Mouse (Mus musculus) kidney, adult 8-10 months (tissue): ENCODE measurements around the gene Dtnbp1.

Experiments used
- DNase-seq, 2 experiments: peaks; one replicate each; pipeline ENCODE4 v3.0.0; 2022

Dtnbp1 gene

GRCm38 (mm10) chr13:44903416-44903815 is 98.5 kb downstream of the Dtnbp1 start:
- DNase-seq, result no peak

- no peak for DNase-seq
Observed at GRCm38 (mm10) chr13:44902299-44902698, 99.6 kb downstream of the Dtnbp1 start.

GRCm38 (mm10) chr13:44896211-44896610 is 105.7 kb downstream of the Dtnbp1 start:
- no peak for DNase-seq

- DNase-seq, result no peak
Observed at GRCm38 (mm10) chr13:44891813-44892730, 109.9 kb downstream of the Dtnbp1 start.

- no peak for DNase-seq
Observed at GRCm38 (mm10) chr13:44890612-44891011, 111.3 kb downstream of the Dtnbp1 start.

- no peak for DNase-seq
Observed at GRCm38 (mm10) chr13:44886221-44886620, 115.7 kb downstream of the Dtnbp1 start.

GRCm38 (mm10) chr13:44881001-44881400 is 120.9 kb downstream of the Dtnbp1 start:
- no peak for DNase-seq

- DNase-seq, result no peak
Observed at GRCm38 (mm10) chr13:44876799-44877198, 125.1 kb downstream of the Dtnbp1 start.
